Mouse (Mus musculus): ENCODE data around the gene Hunk. TPM values are rescaled to one million over a fixed set of nuclear protein-coding genes. Genes with fewer than 3 reads are reported as not detected.
A peak's percentile ranks its signal among the peaks of the same experiment; 100 is the strongest.

Gene Hunk
- polyA plus RNA-seq, 1 experiment, result 1.4 TPM

GRCm38 (mm10) chr16:90421145-90421544 is 35.3 kb downstream of the Hunk start:
- no peak overlapping the region for H3K27ac ChIP-seq (ENCODE audit: insufficient read depth, low read depth, low read length)
- no peak overlapping the region for H3K4me3 ChIP-seq (ENCODE audit: low read depth, low read length)
- H3K27me3 ChIP-seq (ENCODE audit: control insufficient read depth, insufficient read depth, low read length), result no peaks in the 10 kb centered on the region
- TF ChIP-seq CTCF (IDR thresholded peaks at IDR 0.05; ENCODE audit: extremely low read depth, insufficient read length, insufficient replicate concordance, low read depth, low read length) (no peak), POLR2A (IDR thresholded peaks at IDR 0.05; ENCODE audit: low read depth, low read length) (no peak)
- peaks cover 6% of the 10 kb centered on the region for H3K4me1 ChIP-seq (ENCODE audit: control insufficient read depth, insufficient read depth, insufficient read length, low read length)
- WGBS, result 21% methylated on average over 7 of the region's 7 CpGs
- H3K36me3 ChIP-seq (ENCODE audit: control insufficient read depth, insufficient read depth, low read length), result no peaks in the 10 kb centered on the region

- TF ChIP-seq CTCF (IDR thresholded peaks at IDR 0.05; ENCODE audit: extremely low read depth, insufficient read length, insufficient replicate concordance, low read depth, low read length) (no peak), POLR2A (IDR thresholded peaks at IDR 0.05; ENCODE audit: low read depth, low read length) (no peak)
- 31% methylated on average over 8 of the region's 8 CpGs for WGBS
- no peaks in the 10 kb centered on the region for H3K36me3 ChIP-seq (ENCODE audit: control insufficient read depth, insufficient read depth, low read length)
- H3K4me1 ChIP-seq (ENCODE audit: control insufficient read depth, insufficient read depth, insufficient read length, low read length), result peaks cover 6% of the 10 kb centered on the region
- H3K4me3 ChIP-seq (ENCODE audit: low read depth, low read length), result no peak overlapping the region
- no peaks in the 10 kb centered on the region for H3K27me3 ChIP-seq (ENCODE audit: control insufficient read depth, insufficient read depth, low read length)
- H3K27ac ChIP-seq (ENCODE audit: insufficient read depth, low read depth, low read length), result peak overlapping the region; percentile 24
Measured at GRCm38 (mm10) chr16:90421551-90421950, 35.7 kb downstream of the Hunk start.

GRCm38 (mm10) chr16:90422108-90422529 is 36.3 kb downstream of the Hunk start:
- Histone ChIP-seq H3K27me3 (ENCODE audit: control insufficient read depth, insufficient read depth, low read length) (no peaks in the 10 kb centered on the region), H3K27ac (ENCODE audit: insufficient read depth, low read depth, low read length) (peak overlapping the region; percentile 24; the same call in 1 of the 2 replicates), H3K4me1 (ENCODE audit: control insufficient read depth, insufficient read depth, insufficient read length, low read length) (peaks cover 6% of the 10 kb centered on the region), H3K4me3 (ENCODE audit: low read depth, low read length) (no peak overlapping the region), H3K36me3 (ENCODE audit: control insufficient read depth, insufficient read depth, low read length) (no peaks in the 10 kb centered on the region)
- WGBS, result 14% methylated on average over 11 of the region's 11 CpGs
- no peak for TF ChIP-seq CTCF (IDR thresholded peaks at IDR 0.05; ENCODE audit: extremely low read depth, insufficient read length, insufficient replicate concordance, low read depth, low read length)
- TF ChIP-seq POLR2A (IDR thresholded peaks at IDR 0.05; ENCODE audit: low read depth, low read length), result no peak

- H3K27me3 ChIP-seq (ENCODE audit: control insufficient read depth, insufficient read depth, low read length), result no peaks in the 10 kb centered on the region
- no peaks in the 10 kb centered on the region for H3K36me3 ChIP-seq (ENCODE audit: control insufficient read depth, insufficient read depth, low read length)
- WGBS, result 67% methylated on average over 3 of the region's 3 CpGs
- no peak for TF ChIP-seq CTCF (IDR thresholded peaks at IDR 0.05; ENCODE audit: extremely low read depth, insufficient read length, insufficient replicate concordance, low read depth, low read length)
- TF ChIP-seq POLR2A (IDR thresholded peaks at IDR 0.05; ENCODE audit: low read depth, low read length), result no peak
- no peak overlapping the region for H3K27ac ChIP-seq (ENCODE audit: insufficient read depth, low read depth, low read length)
- H3K4me3 ChIP-seq (ENCODE audit: low read depth, low read length), result no peak overlapping the region
- peaks cover 4% of the 10 kb centered on the region for H3K4me1 ChIP-seq (ENCODE audit: control insufficient read depth, insufficient read depth, insufficient read length, low read length)
Measured at GRCm38 (mm10) chr16:90423898-90424297, 38.1 kb downstream of the Hunk start.

GRCm38 (mm10) chr16:90424391-90424790 is 38.6 kb downstream of the Hunk start:
- Histone ChIP-seq H3K27ac (ENCODE audit: insufficient read depth, low read depth, low read length) (no peak overlapping the region), H3K27me3 (ENCODE audit: control insufficient read depth, insufficient read depth, low read length) (no peaks in the 10 kb centered on the region), H3K4me3 (ENCODE audit: low read depth, low read length) (no peak overlapping the region), H3K4me1 (ENCODE audit: control insufficient read depth, insufficient read depth, insufficient read length, low read length) (peaks cover 4% of the 10 kb centered on the region), H3K36me3 (ENCODE audit: control insufficient read depth, insufficient read depth, low read length) (no peaks in the 10 kb centered on the region)
- TF ChIP-seq CTCF (IDR thresholded peaks at IDR 0.05; ENCODE audit: extremely low read depth, insufficient read length, insufficient replicate concordance, low read depth, low read length) (no peak), POLR2A (IDR thresholded peaks at IDR 0.05; ENCODE audit: low read depth, low read length) (no peak)
- 50% methylated on average over 9 of the region's 9 CpGs for WGBS

GRCm38 (mm10) chr16:90426234-90426633 is 40.4 kb downstream of the Hunk start:
- no peak for TF ChIP-seq POLR2A (IDR thresholded peaks at IDR 0.05; ENCODE audit: low read depth, low read length)
- TF ChIP-seq CTCF (IDR thresholded peaks at IDR 0.05; ENCODE audit: extremely low read depth, insufficient read length, insufficient replicate concordance, low read depth, low read length), result no peak
- Histone ChIP-seq H3K4me3 (ENCODE audit: low read depth, low read length) (no peak overlapping the region), H3K27ac (ENCODE audit: insufficient read depth, low read depth, low read length) (no peak overlapping the region), H3K36me3 (ENCODE audit: control insufficient read depth, insufficient read depth, low read length) (no peaks in the 10 kb centered on the region), H3K4me1 (ENCODE audit: control insufficient read depth, insufficient read depth, insufficient read length, low read length) (peaks cover 2% of the 10 kb centered on the region), H3K27me3 (ENCODE audit: control insufficient read depth, insufficient read depth, low read length) (no peaks in the 10 kb centered on the region)
- WGBS, result 83% methylated on average over 5 of the region's 5 CpGs

- H3K4me1 ChIP-seq (ENCODE audit: control insufficient read depth, insufficient read depth, insufficient read length, low read length), result no peaks in the 10 kb centered on the region; the same call in 1 of the 2 replicates
- no peaks in the 10 kb centered on the region for H3K27me3 ChIP-seq (ENCODE audit: control insufficient read depth, insufficient read depth, low read length)
- TF ChIP-seq CTCF (IDR thresholded peaks at IDR 0.05; ENCODE audit: extremely low read depth, insufficient read length, insufficient replicate concordance, low read depth, low read length) (no peak), POLR2A (IDR thresholded peaks at IDR 0.05; ENCODE audit: low read depth, low read length) (no peak)
- 90% methylated on average over 8 of the region's 8 CpGs for WGBS
- H3K27ac ChIP-seq (ENCODE audit: insufficient read depth, low read depth, low read length), result no peak overlapping the region
- no peaks in the 10 kb centered on the region for H3K36me3 ChIP-seq (ENCODE audit: control insufficient read depth, insufficient read depth, low read length)
- H3K4me3 ChIP-seq (ENCODE audit: low read depth, low read length), result no peak overlapping the region
Measured at GRCm38 (mm10) chr16:90427838-90428630, 42.2 kb downstream of the Hunk start.

Data from small intestine, adult 2 months (tissue).